Comparison of ENCODE assay signal across 13 mouse cellular contexts in the genomic region with DNA sequence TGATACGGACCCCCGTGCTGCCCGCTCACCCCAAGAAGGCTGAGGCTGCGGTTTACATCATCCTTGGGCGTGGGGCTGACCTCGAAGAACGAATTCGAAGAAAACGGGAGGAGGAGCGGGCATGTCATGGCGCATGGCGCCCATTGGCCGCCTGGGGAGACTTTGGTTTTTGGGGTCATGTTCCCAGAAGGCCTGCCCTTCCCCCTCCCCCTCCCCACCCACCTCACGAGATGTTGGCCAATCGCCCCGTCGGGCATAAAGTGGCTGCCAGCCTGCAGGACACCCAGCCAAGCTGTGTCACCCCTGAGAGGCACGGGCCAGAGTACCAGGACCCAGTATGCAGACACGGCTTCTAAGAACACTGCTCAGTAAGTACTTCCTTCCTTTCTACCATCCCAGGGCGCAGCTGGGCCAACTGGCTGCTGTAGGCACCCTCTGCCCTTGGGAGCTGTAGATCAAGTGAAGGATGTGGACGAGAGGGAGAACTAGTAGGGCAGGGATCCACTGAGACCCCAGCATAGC. TPM values are rescaled to one million over a fixed set of nuclear protein-coding genes. Genes with fewer than 3 reads are reported as not detected.
DNase-seq lines count a peak whose midpoint lies in the region; ATAC-seq and TF ChIP-seq lines count a peak whose summit lies in the region.
"Had no signal": no experiment of that assay in that cellular context is flagged by ENCODE, and none has a peak within 500 bp of the region (broad histone marks: within the 10 kb centered on the region; RNA-seq: fewer than 3 reads in every experiment).

No protein-coding gene starts in this region.

- H3K4me1 ChIP-seq in thymus, adult 2 months (replicated peaks; ENCODE audit: control insufficient read depth, insufficient read depth, low read length) = peaks cover 28% of the 10 kb centered on the region
- 0 out of 2 replicates have a peak, but pooled peaks cover 2% of the 10 kb centered on the region for H3K4me1 ChIP-seq in midbrain, embryonic 10.5 days
- H3K4me1 ChIP-seq: hindbrain, embryonic 10.5 days; kidney, embryonic 15.5 days; limb, embryonic 15.5 days had no signal

- DNase-seq in thymus, adult 2 months = peak; percentile 43
- DNase-seq in thymus, postnatal 10 days (ENCODE audit: low spot score in 2 of 2) = no peak
- DNase-seq in adrenal gland, postnatal 14 days = no peak
- no peak for DNase-seq in cerebellum, adult 9-10 months
- DNase-seq in midbrain, embryonic 10.5 days (ENCODE audit: low spot score) = no peak
- DNase-seq: cerebellum, postnatal 36 days had no signal

- H3K9me3 ChIP-seq in midbrain, embryonic 10.5 days (replicated peaks) = no peaks in the 10 kb centered on the region
- H3K9me3 ChIP-seq: hindbrain, embryonic 10.5 days; kidney, embryonic 15.5 days; limb, embryonic 15.5 days had no signal

- no peaks in the 10 kb centered on the region for H3K27me3 ChIP-seq in thymus, adult 2 months (ENCODE audit: control insufficient read depth, insufficient read depth, low read length)
- no peaks in the 10 kb centered on the region for H3K27me3 ChIP-seq in midbrain, embryonic 10.5 days (ENCODE audit: low read depth, poor library complexity, severe bottlenecking)
- H3K27me3 ChIP-seq: kidney, embryonic 15.5 days; limb, embryonic 15.5 days; Patski had no signal

- peak overlapping the region; percentile 61 for H3K4me3 ChIP-seq in thymus, adult 2 months (ENCODE audit: control insufficient read depth, insufficient read depth, low read length)
- H3K4me3 ChIP-seq in midbrain, embryonic 10.5 days = no peak overlapping the region
- H3K4me3 ChIP-seq: hindbrain, embryonic 10.5 days; kidney, embryonic 15.5 days; limb, embryonic 15.5 days had no signal

- H3K36me3 ChIP-seq in thymus, adult 2 months (ENCODE audit: control insufficient read depth, insufficient read depth, low read length) = peaks cover 4% of the 10 kb centered on the region; the same call in 1 of the 2 replicates
- no peaks in the 10 kb centered on the region for H3K36me3 ChIP-seq in midbrain, embryonic 10.5 days
- H3K36me3 ChIP-seq: hindbrain, embryonic 10.5 days; kidney, embryonic 15.5 days; limb, embryonic 15.5 days had no signal

- peak overlapping the region; percentile 74 for H3K27ac ChIP-seq in thymus, adult 2 months (ENCODE audit: control insufficient read depth, insufficient read depth, low read length)
- no peak overlapping the region for H3K27ac ChIP-seq in midbrain, embryonic 10.5 days (replicated peaks)
- H3K27ac ChIP-seq: hindbrain, embryonic 10.5 days; kidney, embryonic 15.5 days; limb, embryonic 15.5 days had no signal

- peak; percentile 41 for ATAC-seq in erythroblast, adult 5-6 weeks (replicated peaks; ENCODE audit: low FRiP score, poor library complexity, severe bottlenecking)
- ATAC-seq in megakaryocyte progenitor cell, adult 5-6 weeks (replicated peaks; ENCODE audit: poor library complexity) = peak; percentile 11
- ATAC-seq: Patski had no signal

- no peak for TF ChIP-seq POLR2A in thymus, adult 2 months (IDR thresholded peaks at IDR 0.05; ENCODE audit: control insufficient read depth, extremely low read depth, insufficient read depth, low read length, poor library complexity)

- 4% methylated on average over 21 of the region's 21 CpGs for WGBS in thymus, adult 2 months
- 93% methylated on average over 20 of the region's 21 CpGs for WGBS in midbrain, embryonic 10.5 days

- no peak for TF ChIP-seq CTCF in thymus, adult 2 months (IDR thresholded peaks at IDR 0.05; ENCODE audit: borderline replicate concordance, control insufficient read depth, extremely low read depth, insufficient read depth, low read length, poor library complexity)

RNA-seq across cellular contexts. Expression of gene Osm, which starts 0.4 kb away (rescaled TPM):
- 5.3 and 5.8 TPM in 2 replicates for polyA plus RNA-seq in thymus, adult 2 months (2012; rRNA removed)
- 2.1 and 4.4 TPM in 2 replicates for total RNA-seq in erythroblast, adult 5-6 weeks (2015; ENCODE audit: low replicate concordance)
- total RNA-seq in erythroblast, adult 5-6 weeks (2017; ENCODE audit: low replicate concordance) = 2.1 and 6.4 TPM in 2 replicates
- 11.4 and 20.2 TPM in 2 replicates for total RNA-seq in megakaryocyte progenitor cell, adult 5-6 weeks (2015)
- 8.4 and 26.8 TPM in 2 replicates for total RNA-seq in megakaryocyte progenitor cell, adult 5-6 weeks (2017)
- 0.41 TPM in 1 of 2 replicates, not detected in the other for total RNA-seq in adrenal gland, postnatal 14 days (2021)
- 0.05 TPM in 1 of 2 replicates, not detected in the other for polyA plus RNA-seq in midbrain, embryonic 10.5 days (2016; fragmentation: Nextera tagmentation; extraction: Ambion mirVana)
- total RNA-seq: gastrocnemius, adult 8-10 months had no signal
- polyA plus RNA-seq: kidney, embryonic 15.5 days; Patski had no signal

RNA-seq across cellular contexts. Expression of gene Castor1, which starts 18.6 kb away (rescaled TPM):
- polyA plus RNA-seq in thymus, adult 2 months (2012; rRNA removed) = 23.3 and 34.5 TPM in 2 replicates
- total RNA-seq in erythroblast, adult 5-6 weeks (2015; ENCODE audit: low replicate concordance) = not detected in 2 replicates
- total RNA-seq in erythroblast, adult 5-6 weeks (2017; ENCODE audit: low replicate concordance) = not detected in 2 replicates
- 0.59 and 0.61 TPM in 2 replicates for total RNA-seq in megakaryocyte progenitor cell, adult 5-6 weeks (2015)
- 0.42 and 0.47 TPM in 2 replicates for total RNA-seq in megakaryocyte progenitor cell, adult 5-6 weeks (2017)
- total RNA-seq in adrenal gland, postnatal 14 days (2021) = 6.1 and 8.5 TPM in 2 replicates
- polyA plus RNA-seq in midbrain, embryonic 10.5 days (2016; fragmentation: Nextera tagmentation; extraction: Ambion mirVana) = 2.7 and 3.4 TPM in 2 replicates

RNA-seq across cellular contexts. Expression of gene Lif, which starts 20.8 kb away (rescaled TPM):
- polyA plus RNA-seq in thymus, adult 2 months (2012; rRNA removed) = 1.7 and 2.2 TPM in 2 replicates
- total RNA-seq in erythroblast, adult 5-6 weeks (2015; ENCODE audit: low replicate concordance) = not detected in 2 replicates
- not detected in 2 replicates for total RNA-seq in erythroblast, adult 5-6 weeks (2017; ENCODE audit: low replicate concordance)
- total RNA-seq in megakaryocyte progenitor cell, adult 5-6 weeks (2015) = 0.12 and 1.4 TPM in 2 replicates
- total RNA-seq in megakaryocyte progenitor cell, adult 5-6 weeks (2017) = 0.20 and 0.37 TPM in 2 replicates
- 0.44 and 0.90 TPM in 2 replicates for total RNA-seq in adrenal gland, postnatal 14 days (2021)
- 0.21 TPM in 1 of 2 replicates, not detected in the other for polyA plus RNA-seq in midbrain, embryonic 10.5 days (2016; fragmentation: Nextera tagmentation; extraction: Ambion mirVana)

RNA-seq across cellular contexts. Expression of gene Tbc1d10a, which starts 50.0 kb away (rescaled TPM):
- polyA plus RNA-seq in thymus, adult 2 months (2012; rRNA removed) = 98.1 and 112 TPM in 2 replicates
- 1.7 and 3.5 TPM in 2 replicates for total RNA-seq in erythroblast, adult 5-6 weeks (2015; ENCODE audit: low replicate concordance)
- 0.42 and 1.4 TPM in 2 replicates for total RNA-seq in erythroblast, adult 5-6 weeks (2017; ENCODE audit: low replicate concordance)
- total RNA-seq in megakaryocyte progenitor cell, adult 5-6 weeks (2015) = 1.9 and 2.7 TPM in 2 replicates
- total RNA-seq in megakaryocyte progenitor cell, adult 5-6 weeks (2017) = 4.3 and 8.0 TPM in 2 replicates
- total RNA-seq in adrenal gland, postnatal 14 days (2021) = 15.6 and 18.2 TPM in 2 replicates
- polyA plus RNA-seq in midbrain, embryonic 10.5 days (2016; fragmentation: Nextera tagmentation; extraction: Ambion mirVana) = 26.3 and 26.4 TPM in 2 replicates
